Mouse (Mus musculus) liver, adult 2 months (tissue): ENCODE results near the gene Prmt1.

Experiments used
- CTCF ChIP-seq: fragments of 200-500 bp; IDR thresholded peaks from 2 replicates; pipeline ENCODE4 v1.5.1; 2011; ENCODE audit warnings: low read depth, low read length, control low read depth
- POLR2A ChIP-seq: fragments of 200-500 bp; IDR thresholded peaks from 2 replicates; pipeline ENCODE4 v1.6.1; 2011; ENCODE audit warnings: low read length, control low read depth; ENCODE audit not compliant: insufficient read depth; ENCODE audit errors: extremely low read depth

GRCm38 (mm10) chr7:44978300-44978699 lies 8.1 kb downstream of the Prmt1 start:
- TF ChIP-seq CTCF (no peak), POLR2A (no peak)
